Mouse (Mus musculus): ENCODE results near the gene Hoxa4. TPM values are rescaled to one million over a fixed set of nuclear protein-coding genes. Genes with fewer than 3 reads are reported as not detected.

The Hoxa4 gene
- not detected for total RNA-seq (2021)
- long read RNA-seq, experiment 1, result 0 reads
- long read RNA-seq, experiment 2, result 0 reads

- DNase-seq (ENCODE audit: low spot score in 2 of 2), result no peak
Observed at GRCm38 (mm10) chr6:52190906-52191810, at the start of gene Hoxa4. Hoxa4 (minus strand) TSS chr6:52191753.

- no peak for DNase-seq (ENCODE audit: low spot score in 2 of 2)
Observed at GRCm38 (mm10) chr6:52241001-52241621, 49.6 kb upstream of the Hoxa4 start.

GRCm38 (mm10) chr6:52240389-52241000, 48.9 kb upstream of the Hoxa4 start, which contains the start of gene Hoxa10:
Hoxa10 (minus strand) TSS chr6:52240854.
- DNase-seq (ENCODE audit: low spot score in 2 of 2), result peak in 1 of 2 experiments; percentile 60

- no peak for DNase-seq (ENCODE audit: low spot score in 2 of 2)
Observed at GRCm38 (mm10) chr6:52239625-52240388, 48.3 kb upstream of the Hoxa4 start.

GRCm38 (mm10) chr6:52238976-52239375, 47.4 kb upstream of the Hoxa4 start:
- no peak for DNase-seq (ENCODE audit: low spot score in 2 of 2)

GRCm38 (mm10) chr6:52238155-52238545, 46.6 kb upstream of the Hoxa4 start:
- DNase-seq (ENCODE audit: low spot score in 2 of 2), result no peak

GRCm38 (mm10) chr6:52237346-52238154, 46.0 kb upstream of the Hoxa4 start:
- no peak for DNase-seq (ENCODE audit: low spot score in 2 of 2)

- no peak for DNase-seq (ENCODE audit: low spot score in 2 of 2)
Observed at GRCm38 (mm10) chr6:52236806-52237205, 45.3 kb upstream of the Hoxa4 start.

- no peak for DNase-seq (ENCODE audit: low spot score in 2 of 2)
Observed at GRCm38 (mm10) chr6:52235866-52236265, 44.3 kb upstream of the Hoxa4 start.

GRCm38 (mm10) chr6:52235267-52235666, 43.7 kb upstream of the Hoxa4 start:
- DNase-seq (ENCODE audit: low spot score in 2 of 2), result no peak

- no peak for DNase-seq (ENCODE audit: low spot score in 2 of 2)
Observed at GRCm38 (mm10) chr6:52234428-52235140, 43.0 kb upstream of the Hoxa4 start.

GRCm38 (mm10) chr6:52233546-52234427, 42.2 kb upstream of the Hoxa4 start:
- DNase-seq (ENCODE audit: low spot score in 2 of 2), result no peak

GRCm38 (mm10) chr6:52232984-52233545, 41.5 kb upstream of the Hoxa4 start:
- DNase-seq (ENCODE audit: low spot score in 2 of 2), result no peak

- no peak for DNase-seq (ENCODE audit: low spot score in 2 of 2)
Observed at GRCm38 (mm10) chr6:52232568-52232965, 41.0 kb upstream of the Hoxa4 start.

- no peak for DNase-seq (ENCODE audit: low spot score in 2 of 2)
Observed at GRCm38 (mm10) chr6:52231885-52232567, 40.5 kb upstream of the Hoxa4 start.

- DNase-seq (ENCODE audit: low spot score in 2 of 2), result no peak
Observed at GRCm38 (mm10) chr6:52230516-52231165, 39.1 kb upstream of the Hoxa4 start, which contains the start of gene Hoxa9. Hoxa9 (minus strand) TSS chr6:52231089.
